Mouse (Mus musculus) liver, embryonic 11.5 days (tissue): ENCODE measurements around the gene Gm10518. TPM values are rescaled to one million over a fixed set of nuclear protein-coding genes. Genes with fewer than 3 reads are reported as not detected.
A peak's percentile ranks its signal among the peaks of the same experiment; 100 is the strongest.
"Not testable (repeated sequence)": the region's sequence is repeated elsewhere in the genome, so short reads cannot be mapped to it uniquely, and the experiment has no call there.

ENCODE experiments used
- ATAC-seq: fragments of 200-750 bp; cut with Nextera tagmentation; replicated peaks from 2 replicates; pipeline ENCODE4 v1.8.0; 2017; ENCODE audit warnings: moderate number of reproducible peaks, mild to moderate bottlenecking, moderate TSS enrichment, moderate library complexity; ENCODE audit not compliant: low FRiP score
- DNase-seq: peaks from one replicate; pipeline ENCODE4 v3.0.0-alpha.2; 2017; ENCODE audit warnings: low spot score
- H3K27ac ChIP-seq: fragments of 300-500 bp; sonication (generic); 2 replicates; pipeline ENCODE4 v1.5.1; 2014; ENCODE audit warnings: mild to moderate bottlenecking, low read depth, low read length, control low read depth
- H3K27me3 ChIP-seq: fragments of 300-500 bp; sonication (generic); replicated peaks from 2 replicates; pipeline ENCODE4 v1.6.1; 2014; ENCODE audit warnings: low read length, mixed read lengths; ENCODE audit not compliant: control insufficient read depth, insufficient read depth
- H3K36me3 ChIP-seq: fragments of 300-500 bp; sonication (generic); 2 replicates; pipeline ENCODE4 v1.6.1; 2014; ENCODE audit warnings: mild to moderate bottlenecking, low read length, moderate library complexity, mixed read lengths; ENCODE audit not compliant: control insufficient read depth, insufficient read depth
- H3K4me1 ChIP-seq: fragments of 300-500 bp; sonication (generic); replicated peaks from 2 replicates; pipeline ENCODE4 v1.6.1; 2014; ENCODE audit warnings: low read length, mixed read lengths; ENCODE audit not compliant: control insufficient read depth, insufficient read depth
- H3K4me2 ChIP-seq: fragments of 300-500 bp; sonication (generic); 2 replicates; pipeline ENCODE4 v1.6.1; 2014; ENCODE audit warnings: mild to moderate bottlenecking, control low read depth, moderate library complexity
- H3K4me3 ChIP-seq: fragments of 300-500 bp; sonication (generic); 2 replicates; pipeline ENCODE4 v1.5.1; 2014; ENCODE audit warnings: low read depth, low read length, control low read depth
- H3K9ac ChIP-seq: fragments of 300-500 bp; sonication (generic); 2 replicates; pipeline ENCODE4 v1.6.1; 2014; ENCODE audit warnings: low read depth, low read length, control low read depth
- H3K9me3 ChIP-seq: fragments of 300-500 bp; sonication (generic); 2 replicates; pipeline ENCODE4 v1.6.1; 2016; ENCODE audit warnings: low read length, inconsistent platforms, mixed read lengths; ENCODE audit not compliant: control insufficient read depth
- WGBS: fragments of 180-500 bp; shearing (Covaris S2); extraction: QIAGEN DNeasy Blood & Tissue Kit; methylation state at CpG from one replicate; pipeline ENCODE4 v1.1.7; 2014; 5-methylcytosine and 5-hydroxymethylcytosine counted together
- polyA plus RNA-seq: library from polyadenylated mRNA; unstranded; fragments of >200 nt; fragmentation: Nextera tagmentation; extraction: Ambion mirVana; gene quantifications from 2 replicates; pipeline ENCODE4 v1.2.1, GENCODE M21; 2014

Gm10518 gene
- polyA plus RNA-seq, 1 experiment from 2014 or later = 0.51 TPM

- DNase-seq (peak; percentile 94), ATAC-seq (peak; percentile 97)
- Histone ChIP-seq H3K4me3 (peak within 1 kb of the TSS; percentile 98), H3K4me2 (peak within 1 kb of the TSS; percentile 82), H3K36me3 (peaks cover 9% of the 10 kb centered on the region), H3K27ac (peak within 1 kb of the TSS; percentile 100), H3K4me1 (peaks cover 39% of the 10 kb centered on the region), H3K9ac (peak within 1 kb of the TSS; percentile 98), H3K9me3 (no peaks in the 10 kb centered on the region), H3K27me3 (no peaks in the 10 kb centered on the region)
- under 1% methylated on average over 56 of the region's 56 CpGs for WGBS
Measured at GRCm38 (mm10) chr1:179803513-179804139, 450 bp downstream of the Gm10518 start, which contains the start of gene Ahctf1. TSS of gene Ahctf1 (minus strand) at chr1:179803680.

GRCm38 (mm10) chr1:179804140-179804881 is 1.1 kb downstream of the Gm10518 start:
- DNase-seq (no peak), ATAC-seq (no peak)
- H3K27me3 ChIP-seq = no peaks in the 10 kb centered on the region
- peak overlapping the region; percentile 82 for H3K4me2 ChIP-seq
- peaks cover 3% of the 10 kb centered on the region; the same call in 1 of the 2 replicates for H3K36me3 ChIP-seq
- 18% methylated on average over 11 of the region's 11 CpGs for WGBS
- H3K4me3 ChIP-seq = peak overlapping the region; percentile 98
- peaks cover 39% of the 10 kb centered on the region for H3K4me1 ChIP-seq
- H3K27ac ChIP-seq = peak overlapping the region; percentile 100
- no peaks in the 10 kb centered on the region for H3K9me3 ChIP-seq
- peak overlapping the region; percentile 98 for H3K9ac ChIP-seq

GRCm38 (mm10) chr1:179805751-179806150 is 2.6 kb downstream of the Gm10518 start:
- Histone ChIP-seq H3K4me1 (peaks cover 35% of the 10 kb centered on the region), H3K27me3 (no peaks in the 10 kb centered on the region), H3K9ac (no peak overlapping the region), H3K36me3 (no peaks in the 10 kb centered on the region), H3K4me2 (no peak overlapping the region), H3K4me3 (no peak overlapping the region), H3K9me3 (no peaks in the 10 kb centered on the region), H3K27ac (no peak overlapping the region)
- WGBS = 76% methylated on average over 5 of the region's 5 CpGs
- no peak for DNase-seq
- no peak for ATAC-seq

GRCm38 (mm10) chr1:179807468-179807867 is 4.3 kb downstream of the Gm10518 start:
- WGBS = 64% methylated on average over 4 of the region's 4 CpGs
- no peak overlapping the region for H3K9ac ChIP-seq
- H3K4me1 ChIP-seq = peaks cover 27% of the 10 kb centered on the region
- peak overlapping the region; percentile 5; the same call in 1 of the 2 replicates for H3K4me2 ChIP-seq
- ATAC-seq = no peak
- no peak overlapping the region for H3K4me3 ChIP-seq
- H3K27ac ChIP-seq = peak overlapping the region; percentile 71
- no peaks in the 10 kb centered on the region for H3K27me3 ChIP-seq
- H3K9me3 ChIP-seq = no peaks in the 10 kb centered on the region
- no peak for DNase-seq
- H3K36me3 ChIP-seq = no peaks in the 10 kb centered on the region

- Histone ChIP-seq H3K36me3 (no peaks in the 10 kb centered on the region), H3K4me1 (peaks cover 33% of the 10 kb centered on the region), H3K4me2 (peak overlapping the region; percentile 12; the same call in 1 of the 2 replicates), H3K4me3 (no peak overlapping the region), H3K9me3 (no peaks in the 10 kb centered on the region), H3K27me3 (no peaks in the 10 kb centered on the region), H3K27ac (peak overlapping the region; percentile 71), H3K9ac (no peak overlapping the region)
- no peak for ATAC-seq
- 35% methylated on average over 3 of the region's 3 CpGs for WGBS
- DNase-seq = no peak
Measured at GRCm38 (mm10) chr1:179808300-179808699, 5.1 kb downstream of the Gm10518 start.

GRCm38 (mm10) chr1:179813385-179813784 is 10.2 kb downstream of the Gm10518 start:
- Histone ChIP-seq H3K27ac (no peak overlapping the region), H3K9ac (no peak overlapping the region), H3K4me1 (peaks cover 14% of the 10 kb centered on the region), H3K27me3 (no peaks in the 10 kb centered on the region), H3K4me3 (no peak overlapping the region), H3K36me3 (no peaks in the 10 kb centered on the region), H3K9me3 (no peaks in the 10 kb centered on the region), H3K4me2 (no peak overlapping the region)
- DNase-seq (no peak), ATAC-seq (peak; percentile 88)
- WGBS = 18% methylated on average over 2 of the region's 2 CpGs

GRCm38 (mm10) chr1:179814616-179815015 is 11.4 kb downstream of the Gm10518 start:
- H3K9me3 ChIP-seq = no peaks in the 10 kb centered on the region
- WGBS = 82% methylated on average over 2 of the region's 2 CpGs
- ATAC-seq (no peak), DNase-seq (no peak)
- H3K27ac ChIP-seq = no peak overlapping the region
- H3K4me3 ChIP-seq = no peak overlapping the region
- no peak overlapping the region for H3K4me2 ChIP-seq
- H3K9ac ChIP-seq = no peak overlapping the region
- H3K36me3 ChIP-seq = no peaks in the 10 kb centered on the region
- H3K4me1 ChIP-seq = peaks cover 14% of the 10 kb centered on the region
- no peaks in the 10 kb centered on the region for H3K27me3 ChIP-seq

GRCm38 (mm10) chr1:179818490-179819278 is 15.5 kb downstream of the Gm10518 start:
- H3K4me3 ChIP-seq, ATAC-seq: not testable (repeated sequence)
- 67% methylated on average over 11 of the region's 11 CpGs for WGBS

More at GRCm38 (mm10) chr1:179818490-179819278, 15.5 kb downstream of the Gm10518 start:
- H3K9me3 ChIP-seq, H3K27me3 ChIP-seq, H3K36me3 ChIP-seq, H3K4me1 ChIP-seq, DNase-seq, H3K9ac ChIP-seq, H3K27ac ChIP-seq: not testable (repeated sequence)
- H3K4me2 ChIP-seq = peak overlapping the region; percentile 37
